Comparison of ENCODE assay signal across 24 mouse cellular contexts in the genomic region with DNA sequence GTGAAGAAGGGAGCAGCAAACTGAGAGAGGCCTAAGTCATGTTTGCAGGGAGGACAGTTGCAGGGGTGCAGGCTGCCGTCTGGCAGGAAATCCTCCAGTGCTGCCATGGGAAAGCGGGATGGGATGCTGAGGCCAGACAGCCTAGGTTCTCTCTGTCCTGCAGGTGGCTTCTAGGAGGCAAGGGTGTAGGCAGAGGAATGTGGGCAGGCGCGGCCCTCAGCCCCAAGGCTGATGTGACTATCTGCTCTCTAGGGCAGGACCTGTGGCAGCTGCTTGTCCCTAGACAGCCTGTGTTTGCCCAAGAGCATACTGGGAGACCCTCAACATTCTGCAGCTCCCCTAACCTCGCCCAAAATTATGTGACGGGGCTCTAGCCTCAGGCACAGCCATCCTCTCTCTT. TPM values are rescaled to one million over a fixed set of nuclear protein-coding genes. Genes with fewer than 3 reads are reported as not detected.
DNase-seq lines count a peak whose midpoint lies in the region; ATAC-seq and TF ChIP-seq lines count a peak whose summit lies in the region.
"Had no signal": no experiment of that assay in that cellular context is flagged by ENCODE, and none has a peak within 500 bp of the region (broad histone marks: within the 10 kb centered on the region; RNA-seq: fewer than 3 reads in every experiment).

No protein-coding gene starts in this region.

- H3K9ac ChIP-seq in hindbrain, embryonic 16.5 days (ENCODE audit: low read depth, low read length), result no peak overlapping the region
- H3K9ac ChIP-seq in midbrain, embryonic 16.5 days (ENCODE audit: low read depth, low read length), result no peak overlapping the region
- no peak overlapping the region for H3K9ac ChIP-seq in stomach, postnatal 0 days (ENCODE audit: low read length)
- H3K9ac ChIP-seq: embryonic facial prominence, embryonic 12.5 days; forebrain, embryonic 13.5 days; forebrain, embryonic 15.5 days; forebrain, postnatal 0 days had no signal

- 23% methylated on average over 6 of the region's 6 CpGs for WGBS in hindbrain, embryonic 10.5 days
- 25% methylated on average over 6 of the region's 6 CpGs for WGBS in hindbrain, embryonic 16.5 days
- WGBS in midbrain, embryonic 10.5 days, result 10% methylated on average over 6 of the region's 6 CpGs
- WGBS in midbrain, embryonic 16.5 days, result 15% methylated on average over 6 of the region's 6 CpGs
- WGBS in stomach, postnatal 0 days, result 28% methylated on average over 6 of the region's 6 CpGs

- TF ChIP-seq EP300 in stomach, postnatal 0 days (optimal IDR thresholded peaks at IDR 0.05), result no peak

- peaks cover 50% of the 10 kb centered on the region for H3K4me1 ChIP-seq in hindbrain, embryonic 10.5 days (replicated peaks)
- H3K4me1 ChIP-seq in hindbrain, embryonic 16.5 days (ENCODE audit: control insufficient read depth, insufficient read depth, low read depth, low read length), result peaks cover 7% of the 10 kb centered on the region
- peaks cover 48% of the 10 kb centered on the region for H3K4me1 ChIP-seq in midbrain, embryonic 10.5 days
- H3K4me1 ChIP-seq in midbrain, embryonic 16.5 days (ENCODE audit: control insufficient read depth, insufficient read depth, low read length), result 0 out of 2 replicates have a peak, but pooled peaks cover 3% of the 10 kb centered on the region
- H3K4me1 ChIP-seq in stomach, postnatal 0 days (replicated peaks; ENCODE audit: control insufficient read depth, insufficient read depth), result peaks cover 4% of the 10 kb centered on the region; the same call in 1 of the 2 replicates

- H3K27ac ChIP-seq in hindbrain, embryonic 10.5 days, result peak overlapping the region; percentile 64
- no peak overlapping the region for H3K27ac ChIP-seq in hindbrain, embryonic 16.5 days (ENCODE audit: low read depth, low read length)
- peak overlapping the region; percentile 69 for H3K27ac ChIP-seq in midbrain, embryonic 10.5 days (replicated peaks)
- H3K27ac ChIP-seq in midbrain, embryonic 16.5 days (ENCODE audit: low read length), result no peak overlapping the region
- H3K27ac ChIP-seq in stomach, postnatal 0 days (replicated peaks), result no peak overlapping the region
- H3K27ac ChIP-seq: embryonic facial prominence, embryonic 10.5 days; embryonic facial prominence, embryonic 12.5 days; forebrain, embryonic 13.5 days; forebrain, embryonic 15.5 days had no signal

- peaks cover 61% of the 10 kb centered on the region for H3K27me3 ChIP-seq in hindbrain, embryonic 10.5 days (ENCODE audit: insufficient read depth, poor library complexity, severe bottlenecking)
- no peaks in the 10 kb centered on the region; the same call in 1 of the 2 replicates for H3K27me3 ChIP-seq in hindbrain, embryonic 16.5 days (replicated peaks; ENCODE audit: control insufficient read depth, insufficient read depth, low read length)
- H3K27me3 ChIP-seq in midbrain, embryonic 10.5 days (ENCODE audit: low read depth, poor library complexity, severe bottlenecking), result peaks cover 87% of the 10 kb centered on the region
- H3K27me3 ChIP-seq in midbrain, embryonic 16.5 days (ENCODE audit: control insufficient read depth, insufficient read depth, low read depth, low read length), result peaks cover 9% of the 10 kb centered on the region
- H3K27me3 ChIP-seq in stomach, postnatal 0 days (ENCODE audit: control insufficient read depth, insufficient read depth, low read length), result no peaks in the 10 kb centered on the region; the same call in 1 of the 2 replicates

- no peak overlapping the region for H3K4me2 ChIP-seq in hindbrain, embryonic 16.5 days (ENCODE audit: low read length)
- H3K4me2 ChIP-seq in midbrain, embryonic 16.5 days (ENCODE audit: low read length), result no peak overlapping the region
- no peak overlapping the region for H3K4me2 ChIP-seq in stomach, postnatal 0 days (replicated peaks; ENCODE audit: low read depth)
- H3K4me2 ChIP-seq: embryonic facial prominence, embryonic 12.5 days; forebrain, embryonic 13.5 days; forebrain, embryonic 15.5 days had no signal

- H3K9me3 ChIP-seq in hindbrain, embryonic 10.5 days, result peaks cover 14% of the 10 kb centered on the region
- no peaks in the 10 kb centered on the region; the same call in 1 of the 2 replicates for H3K9me3 ChIP-seq in hindbrain, embryonic 16.5 days (ENCODE audit: control insufficient read depth, low read length)
- H3K9me3 ChIP-seq in midbrain, embryonic 10.5 days (replicated peaks), result peaks cover 15% of the 10 kb centered on the region
- H3K9me3 ChIP-seq in midbrain, embryonic 16.5 days (replicated peaks; ENCODE audit: control insufficient read depth, low read length, poor library complexity, severe bottlenecking), result no peaks in the 10 kb centered on the region; the same call in 1 of the 2 replicates
- no peaks in the 10 kb centered on the region for H3K9me3 ChIP-seq in stomach, postnatal 0 days (ENCODE audit: control insufficient read depth, low read length)
- H3K9me3 ChIP-seq: embryonic facial prominence, embryonic 12.5 days; forebrain, embryonic 15.5 days had no signal

- TF ChIP-seq CTCF in stomach, postnatal 0 days (IDR thresholded peaks at IDR 0.05; ENCODE audit: low read depth), result 0 out of 2 replicates have a peak, but pooled peaks have one; percentile 2

- peaks cover 30% of the 10 kb centered on the region for H3K36me3 ChIP-seq in hindbrain, embryonic 10.5 days
- H3K36me3 ChIP-seq in hindbrain, embryonic 16.5 days (ENCODE audit: control insufficient read depth, insufficient read depth, low read length), result no peaks in the 10 kb centered on the region
- peaks cover 16% of the 10 kb centered on the region for H3K36me3 ChIP-seq in midbrain, embryonic 10.5 days
- no peaks in the 10 kb centered on the region for H3K36me3 ChIP-seq in midbrain, embryonic 16.5 days (ENCODE audit: control insufficient read depth, insufficient read depth, low read length)
- H3K36me3 ChIP-seq in stomach, postnatal 0 days (ENCODE audit: control insufficient read depth, insufficient read depth, low read length), result no peaks in the 10 kb centered on the region
- H3K36me3 ChIP-seq: embryonic facial prominence, embryonic 10.5 days; embryonic facial prominence, embryonic 12.5 days; forebrain, embryonic 15.5 days had no signal

- ATAC-seq in hindbrain, embryonic 16.5 days, result no peak
- ATAC-seq in midbrain, embryonic 16.5 days, result no peak
- no peak for ATAC-seq in stomach, postnatal 0 days (ENCODE audit: low FRiP score, low TSS enrichment)
- no peak for ATAC-seq in granulocyte monocyte progenitor cell, adult 5-6 weeks (replicated peaks; ENCODE audit: poor library complexity, severe bottlenecking)
- ATAC-seq: activated CD4-positive, CD25-positive, alpha-beta regulatory T cell, adult 4 months; forebrain, embryonic 13.5 days; forebrain, embryonic 15.5 days; forebrain, postnatal 0 days had no signal

- peak; percentile 10 for DNase-seq in hindbrain, embryonic 10.5 days (ENCODE audit: low spot score)
- peak; percentile 27 for DNase-seq in midbrain, embryonic 10.5 days (ENCODE audit: low spot score)
- no peak for DNase-seq in stomach, postnatal 0 days (ENCODE audit: low spot score)
- DNase-seq: adrenal gland, adult 8-10 months; adrenal gland, postnatal 14 days; adrenal gland, postnatal 36 days; cerebellum, adult 11-12 months; cerebellum, adult 2 months; cerebellum, adult 9-10 months; cerebellum, postnatal 10 days; cerebellum, postnatal 25 days; forebrain, postnatal 0 days had no signal

- H3K4me3 ChIP-seq in hindbrain, embryonic 10.5 days, result no peak overlapping the region
- H3K4me3 ChIP-seq in hindbrain, embryonic 16.5 days (ENCODE audit: low read length), result no peak overlapping the region
- H3K4me3 ChIP-seq in midbrain, embryonic 10.5 days, result 0 out of 2 replicates have a peak overlapping the region, but pooled peaks have one; percentile 12
- no peak overlapping the region for H3K4me3 ChIP-seq in midbrain, embryonic 16.5 days (ENCODE audit: low read depth, low read length)
- no peak overlapping the region for H3K4me3 ChIP-seq in stomach, postnatal 0 days (ENCODE audit: low read depth, low read length)
- H3K4me3 ChIP-seq: embryonic facial prominence, embryonic 10.5 days; embryonic facial prominence, embryonic 12.5 days; forebrain, embryonic 13.5 days; forebrain, embryonic 15.5 days had no signal

RNA-seq across cellular contexts. Expression of a gene that starts 23.8 kb away (rescaled TPM):
- 14.2 and 18.2 TPM in 2 replicates for polyA plus RNA-seq in hindbrain, embryonic 10.5 days (2016; fragmentation: Nextera tagmentation; extraction: Ambion mirVana)
- 0.45 and 0.77 TPM in 2 replicates for polyA plus RNA-seq in hindbrain, embryonic 16.5 days (2015; fragmentation: Nextera tagmentation; extraction: Ambion mirVana)
- polyA plus RNA-seq in midbrain, embryonic 10.5 days (2016; fragmentation: Nextera tagmentation; extraction: Ambion mirVana), result 5.3 and 8.7 TPM in 2 replicates
- polyA plus RNA-seq in midbrain, embryonic 16.5 days (2015; fragmentation: Nextera tagmentation; extraction: Ambion mirVana), result 0.21 and 0.26 TPM in 2 replicates
- polyA plus RNA-seq in stomach, postnatal 0 days (2015; fragmentation: Nextera tagmentation; extraction: Ambion mirVana), result 2.0 and 2.5 TPM in 2 replicates
- total RNA-seq in granulocyte monocyte progenitor cell, adult 5-6 weeks (2014; fragmentation: Nextera tagmentation), result not detected in 2 replicates
- total RNA-seq in granulocyte monocyte progenitor cell, adult 5-6 weeks (2017), result not detected in 2 replicates
- total RNA-seq: adrenal gland, adult 18-20 months; adrenal gland, adult 8-10 months; adrenal gland, postnatal 14 days; adrenal gland, postnatal 36 days; MEL had no signal
- polyA plus RNA-seq: C2C12; cerebellum, adult 2 months; cortical plate, adult 2 months had no signal

RNA-seq across cellular contexts. Expression of a gene that starts 38.7 kb away (rescaled TPM):
- polyA plus RNA-seq in hindbrain, embryonic 10.5 days (2016; fragmentation: Nextera tagmentation; extraction: Ambion mirVana), result 669 and 687 TPM in 2 replicates
- 684 and 686 TPM in 2 replicates for polyA plus RNA-seq in hindbrain, embryonic 16.5 days (2015; fragmentation: Nextera tagmentation; extraction: Ambion mirVana)
- 633 and 659 TPM in 2 replicates for polyA plus RNA-seq in midbrain, embryonic 10.5 days (2016; fragmentation: Nextera tagmentation; extraction: Ambion mirVana)
- 644 and 651 TPM in 2 replicates for polyA plus RNA-seq in midbrain, embryonic 16.5 days (2015; fragmentation: Nextera tagmentation; extraction: Ambion mirVana)
- 536 and 549 TPM in 2 replicates for polyA plus RNA-seq in stomach, postnatal 0 days (2015; fragmentation: Nextera tagmentation; extraction: Ambion mirVana)
- 287 and 315 TPM in 2 replicates for total RNA-seq in granulocyte monocyte progenitor cell, adult 5-6 weeks (2014; fragmentation: Nextera tagmentation)
- total RNA-seq in granulocyte monocyte progenitor cell, adult 5-6 weeks (2017), result 336 and 384 TPM in 2 replicates

RNA-seq across cellular contexts. Expression of a gene that starts 40.0 kb away (rescaled TPM):
- polyA plus RNA-seq in hindbrain, embryonic 10.5 days (2016; fragmentation: Nextera tagmentation; extraction: Ambion mirVana), result 9.8 and 10.7 TPM in 2 replicates
- polyA plus RNA-seq in hindbrain, embryonic 16.5 days (2015; fragmentation: Nextera tagmentation; extraction: Ambion mirVana), result 3.1 and 3.5 TPM in 2 replicates
- polyA plus RNA-seq in midbrain, embryonic 10.5 days (2016; fragmentation: Nextera tagmentation; extraction: Ambion mirVana), result 7.8 and 9.7 TPM in 2 replicates
- 3.0 and 3.6 TPM in 2 replicates for polyA plus RNA-seq in midbrain, embryonic 16.5 days (2015; fragmentation: Nextera tagmentation; extraction: Ambion mirVana)
- 2.3 and 2.8 TPM in 2 replicates for polyA plus RNA-seq in stomach, postnatal 0 days (2015; fragmentation: Nextera tagmentation; extraction: Ambion mirVana)
- total RNA-seq in granulocyte monocyte progenitor cell, adult 5-6 weeks (2014; fragmentation: Nextera tagmentation), result not detected in 2 replicates
- not detected in 2 replicates for total RNA-seq in granulocyte monocyte progenitor cell, adult 5-6 weeks (2017)
- total RNA-seq: MEL had no signal
- polyA plus RNA-seq: activated CD4-positive, CD25-positive, alpha-beta regulatory T cell, adult 4 months had no signal

RNA-seq across cellular contexts. Expression of a gene that starts 58.6 kb away (rescaled TPM):
- 42.2 and 43.1 TPM in 2 replicates for polyA plus RNA-seq in hindbrain, embryonic 10.5 days (2016; fragmentation: Nextera tagmentation; extraction: Ambion mirVana)
- 26.8 and 27.6 TPM in 2 replicates for polyA plus RNA-seq in hindbrain, embryonic 16.5 days (2015; fragmentation: Nextera tagmentation; extraction: Ambion mirVana)
- 46.8 and 52.2 TPM in 2 replicates for polyA plus RNA-seq in midbrain, embryonic 10.5 days (2016; fragmentation: Nextera tagmentation; extraction: Ambion mirVana)
- 25.0 and 25.2 TPM in 2 replicates for polyA plus RNA-seq in midbrain, embryonic 16.5 days (2015; fragmentation: Nextera tagmentation; extraction: Ambion mirVana)
- polyA plus RNA-seq in stomach, postnatal 0 days (2015; fragmentation: Nextera tagmentation; extraction: Ambion mirVana), result 21.3 and 21.5 TPM in 2 replicates
- total RNA-seq in granulocyte monocyte progenitor cell, adult 5-6 weeks (2014; fragmentation: Nextera tagmentation), result 21.2 and 21.9 TPM in 2 replicates
- total RNA-seq in granulocyte monocyte progenitor cell, adult 5-6 weeks (2017), result 11.4 and 14.0 TPM in 2 replicates

Comparison
In these comparisons a context has a peak if more than half of its experiments do, and no peak if none do; other contexts are left out.
1. H3K27ac ChIP-seq: peak in hindbrain, embryonic 10.5 days (single experiment) and midbrain, embryonic 10.5 days (single experiment); none in hindbrain, embryonic 16.5 days (single experiment), midbrain, embryonic 16.5 days (single experiment) and stomach, postnatal 0 days (single experiment).